Mouse (Mus musculus) retina, adult 2 months (tissue): Measurements from ENCODE around the gene Olfr92.
A peak's percentile ranks its signal among the peaks of the same experiment; 100 is the strongest.
"Not testable (repeated sequence)": the region's sequence is repeated elsewhere in the genome, so short reads cannot be mapped to it uniquely, and the experiment has no call there.

Source experiments
- DNase-seq: peaks from one replicate; pipeline ENCODE4 v3.0.0-alpha.2; 2012; ENCODE audit warnings: low read depth, low spot score

The Olfr92 gene

GRCm38 (mm10) chr17:37119988-37120387, at the start of gene Olfr92:
TSS of gene Olfr92 (minus strand) at chr17:37120088.
- no peak for DNase-seq

GRCm38 (mm10) chr17:37161394-37161793, 41.5 kb upstream of the Olfr92 start, which contains the start of gene Olfr93:
TSS of gene Olfr93 (minus strand) at chr17:37161494.
- no peak for DNase-seq

GRCm38 (mm10) chr17:37131366-37131765, 11.5 kb upstream of the Olfr92 start:
- not testable (repeated sequence) for DNase-seq

GRCm38 (mm10) chr17:37098178-37098577, 21.7 kb downstream of the Olfr92 start, which contains the start of gene Olfr91:
TSS of gene Olfr91 (minus strand) at chr17:37098278.
- DNase-seq = no peak

GRCm38 (mm10) chr17:37093289-37093688, 26.6 kb downstream of the Olfr92 start:
- no peak for DNase-seq

GRCm38 (mm10) chr17:37092198-37092597, 27.7 kb downstream of the Olfr92 start:
- no peak for DNase-seq

- DNase-seq = no peak
These were observed 31.5 kb downstream of the Olfr92 start, which contains the start of gene Olfr90 for GRCm38 (mm10) chr17:37088399-37088798. TSS of gene Olfr90 (minus strand) at chr17:37088499.

GRCm38 (mm10) chr17:37085545-37085944, 34.3 kb downstream of the Olfr92 start:
- DNase-seq = no peak

- DNase-seq = no peak
These were observed 35.3 kb downstream of the Olfr92 start for GRCm38 (mm10) chr17:37084632-37085031.

GRCm38 (mm10) chr17:37083327-37083726, 36.6 kb downstream of the Olfr92 start:
- peak; percentile 55 for DNase-seq

GRCm38 (mm10) chr17:37081659-37082058, 38.2 kb downstream of the Olfr92 start:
- DNase-seq = no peak

- DNase-seq = no peak
These were observed 39.8 kb downstream of the Olfr92 start for GRCm38 (mm10) chr17:37080119-37080518.

GRCm38 (mm10) chr17:37078990-37079389, 40.9 kb downstream of the Olfr92 start:
- no peak for DNase-seq

- no peak for DNase-seq
These were observed 41.7 kb downstream of the Olfr92 start for GRCm38 (mm10) chr17:37078193-37078592.

GRCm38 (mm10) chr17:37075766-37076165, 44.1 kb downstream of the Olfr92 start:
- no peak for DNase-seq

GRCm38 (mm10) chr17:37075181-37075580, 44.7 kb downstream of the Olfr92 start:
- DNase-seq = no peak

- no peak for DNase-seq
These were observed 47.1 kb downstream of the Olfr92 start for GRCm38 (mm10) chr17:37072730-37073276.

- DNase-seq = no peak
These were observed 47.7 kb downstream of the Olfr92 start for GRCm38 (mm10) chr17:37072080-37072729.

- no peak for DNase-seq
These were observed 49.8 kb downstream of the Olfr92 start for GRCm38 (mm10) chr17:37070121-37070520.

- no peak for DNase-seq
These were observed 52.0 kb downstream of the Olfr92 start for GRCm38 (mm10) chr17:37067861-37068260.

- DNase-seq = no peak
These were observed 53.9 kb downstream of the Olfr92 start for GRCm38 (mm10) chr17:37065993-37066392.

- DNase-seq = no peak
These were observed 56.0 kb downstream of the Olfr92 start for GRCm38 (mm10) chr17:37063686-37064495.
